Mouse (Mus musculus) embryonic facial prominence, embryonic 10.5 days (tissue): ENCODE data around the gene Rcor2. TPM values are rescaled to one million over a fixed set of nuclear protein-coding genes. Genes with fewer than 3 reads are reported as not detected.

Experiments used
- DNase-seq: peaks from one replicate; pipeline ENCODE4 v3.0.0-alpha.2; 2017; ENCODE audit warnings: low spot score
- H3K27ac ChIP-seq: fragments of 300-500 bp; sonication (generic); replicated peaks from 2 replicates; pipeline ENCODE4 v1.5.1; 2016; ENCODE audit warnings: mild to moderate bottlenecking
- H3K27me3 ChIP-seq: fragments of 300-500 bp; sonication (generic); replicated peaks from 2 replicates; pipeline ENCODE4 v1.6.1; 2016; ENCODE audit warnings: low read depth, mild to moderate bottlenecking; ENCODE audit not compliant: poor library complexity, severe bottlenecking
- H3K36me3 ChIP-seq: fragments of 300-500 bp; sonication (generic); replicated peaks from 2 replicates; pipeline ENCODE4 v1.6.1; 2016; ENCODE audit warnings: mild to moderate bottlenecking, moderate library complexity
- H3K4me1 ChIP-seq: fragments of 300-500 bp; sonication (generic); 2 replicates; pipeline ENCODE4 v1.6.1; 2016
- H3K4me3 ChIP-seq: fragments of 300-500 bp; sonication (generic); 2 replicates; pipeline ENCODE4 v1.5.1; 2016; ENCODE audit warnings: mild to moderate bottlenecking, moderate library complexity
- H3K9me3 ChIP-seq: fragments of 300-500 bp; sonication (generic); 2 replicates; pipeline ENCODE4 v1.6.1; 2016; ENCODE audit warnings: mild to moderate bottlenecking
- WGBS: fragments of 180-500 bp; shearing (Covaris S2); methylation state at CpG from one replicate; pipeline ENCODE4 v1.1.7; 2016; 5-methylcytosine and 5-hydroxymethylcytosine counted together
- polyA plus RNA-seq: library from polyadenylated mRNA; unstranded; fragments of >200 nt; fragmentation: Nextera tagmentation; extraction: Ambion mirVana; gene quantifications from 2 replicates; pipeline ENCODE4 v1.2.1, GENCODE M21; 2016

Rcor2 gene
- polyA plus RNA-seq, 1 experiment from 2014 or later, result 51.0 TPM

DNA sequence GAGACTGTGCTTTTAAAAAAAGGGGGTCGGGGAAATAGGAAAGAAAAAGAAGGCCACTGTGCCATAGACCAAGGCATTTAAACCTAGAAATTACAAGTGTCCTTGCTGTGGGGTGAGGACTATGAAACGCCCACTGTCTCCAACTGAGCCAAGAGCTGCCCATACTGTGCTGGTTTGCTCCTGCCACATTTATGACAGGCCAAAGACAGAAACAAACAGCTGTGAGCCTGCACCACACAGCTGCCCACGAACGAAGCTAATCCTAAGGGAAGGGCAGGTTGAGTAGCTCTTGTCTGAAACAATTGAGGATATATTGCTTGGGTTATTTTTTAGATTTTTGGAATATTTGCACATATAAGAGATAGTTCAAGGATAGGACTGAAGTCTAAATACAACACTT is 49.7 kb downstream of the Rcor2 start:
- no peaks in the 10 kb centered on the region for H3K27me3 ChIP-seq
- no peaks in the 10 kb centered on the region for H3K9me3 ChIP-seq
- peaks cover 9% of the 10 kb centered on the region for H3K36me3 ChIP-seq
- DNase-seq, result no peak
- no peak overlapping the region for H3K27ac ChIP-seq
- H3K4me3 ChIP-seq, result no peak overlapping the region
- 85% methylated on average over 4 of the region's 4 CpGs for WGBS
- peaks cover 7% of the 10 kb centered on the region for H3K4me1 ChIP-seq

DNA sequence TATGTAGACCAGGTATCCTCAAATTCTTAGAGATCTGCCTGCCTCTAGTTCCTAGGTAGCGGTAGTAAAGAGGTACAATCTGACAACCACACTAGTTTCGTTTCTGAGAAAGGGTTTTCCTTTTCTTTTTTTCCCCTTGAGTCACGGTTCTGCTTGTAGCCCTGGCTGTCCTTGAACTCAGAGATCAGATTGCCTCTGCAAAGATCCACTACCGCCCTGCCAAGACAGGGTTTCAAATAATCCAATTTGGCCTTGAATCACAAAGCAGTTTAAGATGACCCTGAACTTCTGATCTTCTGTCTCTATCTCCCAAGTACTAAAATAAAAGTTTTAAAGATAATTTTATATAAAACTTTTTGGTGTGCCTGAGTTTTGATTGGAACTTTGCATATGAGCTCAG is 50.6 kb downstream of the Rcor2 start:
- H3K4me3 ChIP-seq, result no peak overlapping the region
- H3K4me1 ChIP-seq, result peaks cover 5% of the 10 kb centered on the region; the same call in 1 of the 2 replicates
- no peaks in the 10 kb centered on the region for H3K9me3 ChIP-seq
- 87% methylated on average over 4 of the region's 4 CpGs for WGBS
- no peak for DNase-seq
- no peak overlapping the region for H3K27ac ChIP-seq
- peaks cover 9% of the 10 kb centered on the region for H3K36me3 ChIP-seq
- no peaks in the 10 kb centered on the region for H3K27me3 ChIP-seq

- peaks cover 9% of the 10 kb centered on the region for H3K36me3 ChIP-seq
- no peaks in the 10 kb centered on the region for H3K4me1 ChIP-seq
- 61% methylated on average over 2 of the region's 2 CpGs for WGBS
- no peak overlapping the region for H3K4me3 ChIP-seq
- no peak for DNase-seq
- no peaks in the 10 kb centered on the region for H3K9me3 ChIP-seq
- no peak overlapping the region for H3K27ac ChIP-seq
- H3K27me3 ChIP-seq, result no peaks in the 10 kb centered on the region
Observed at GRCm38 (mm10) chr19:7320181-7320580, 53.1 kb downstream of the Rcor2 start.

- Histone ChIP-seq H3K9me3 (no peaks in the 10 kb centered on the region), H3K4me1 (no peaks in the 10 kb centered on the region), H3K27me3 (no peaks in the 10 kb centered on the region), H3K36me3 (peaks cover 15% of the 10 kb centered on the region), H3K4me3 (no peak overlapping the region), H3K27ac (no peak overlapping the region)
- DNase-seq, result no peak
- 92% methylated on average over 3 of the region's 3 CpGs for WGBS
Observed at GRCm38 (mm10) chr19:7321391-7321790, 54.3 kb downstream of the Rcor2 start.

Other genes starting within 250 kb of the Rcor2 start
- gene Fermt3, start 247.9 kb upstream of the Rcor2 start, polyA plus RNA-seq, result 7.1 and 8.0 TPM in 2 replicates
- 453 and 489 TPM in 2 replicates for gene Stip1, start 227.4 kb upstream of the Rcor2 start, polyA plus RNA-seq
- 5.0 and 5.4 TPM in 2 replicates for gene Macrod1, start 210.5 kb upstream of the Rcor2 start, polyA plus RNA-seq
- 2.5 and 2.9 TPM in 2 replicates for gene Flrt1, start 161.6 kb upstream of the Rcor2 start, polyA plus RNA-seq
- gene Otub1, start 61.0 kb upstream of the Rcor2 start, polyA plus RNA-seq, result 275 and 276 TPM in 2 replicates
- 867 and 877 TPM in 2 replicates for gene Cox8a, start 49.7 kb upstream of the Rcor2 start, polyA plus RNA-seq
- 93.2 and 94.4 TPM in 2 replicates for gene Naa40, start 26.1 kb upstream of the Rcor2 start, polyA plus RNA-seq
- gene Mark2, start 74.5 kb downstream of the Rcor2 start, polyA plus RNA-seq, result 48.5 and 49.1 TPM in 2 replicates
- gene Spindoc, start 115.7 kb downstream of the Rcor2 start, polyA plus RNA-seq, result 44.5 and 51.7 TPM in 2 replicates
- 6.1 and 7.1 TPM in 2 replicates for gene 2700081O15Rik, start 150.3 kb downstream of the Rcor2 start, polyA plus RNA-seq
- 145 and 153 TPM in 2 replicates for gene Rtn3, start 216.0 kb downstream of the Rcor2 start, polyA plus RNA-seq
- gene Atl3, start 226.7 kb downstream of the Rcor2 start, polyA plus RNA-seq, result 6.4 and 8.5 TPM in 2 replicates